Mouse (Mus musculus): ENCODE results near the gene Ralgapa1. TPM values are rescaled to one million over a fixed set of nuclear protein-coding genes. Genes with fewer than 3 reads are reported as not detected.
A peak's percentile ranks its signal among the peaks of the same experiment; 100 is the strongest.
"Not testable (repeated sequence)": the region's sequence is repeated elsewhere in the genome, so short reads cannot be mapped to it uniquely, and the experiment has no call there.

Gene Ralgapa1
- polyA plus RNA-seq, 3 experiments from 2014 or later, result 8.2 to 21.3 (median 15.5) TPM

- ATAC-seq, result no peak
These were observed 20.8 kb downstream of the Ralgapa1 start for GRCm38 (mm10) chr12:55800144-55800543.

GRCm38 (mm10) chr12:55798745-55799144 is 22.2 kb downstream of the Ralgapa1 start:
- no peak for ATAC-seq

- ATAC-seq, result no peak
These were observed 23.9 kb downstream of the Ralgapa1 start for GRCm38 (mm10) chr12:55797103-55797502.

- not testable (repeated sequence) for ATAC-seq
These were observed 26.5 kb downstream of the Ralgapa1 start for GRCm38 (mm10) chr12:55794485-55794884.

GRCm38 (mm10) chr12:55785252-55785651 is 35.7 kb downstream of the Ralgapa1 start:
- ATAC-seq, result no peak

- no peak for ATAC-seq
These were observed 38.3 kb downstream of the Ralgapa1 start for GRCm38 (mm10) chr12:55782662-55783061.

- no peak for ATAC-seq
These were observed 42.7 kb downstream of the Ralgapa1 start for GRCm38 (mm10) chr12:55778301-55778700.

GRCm38 (mm10) chr12:55777356-55777755 is 43.6 kb downstream of the Ralgapa1 start:
- ATAC-seq, result no peak

- ATAC-seq, result no peak
These were observed 46.7 kb downstream of the Ralgapa1 start for GRCm38 (mm10) chr12:55774316-55774715.

- peak; percentile 63 for ATAC-seq
These were observed 100.6 kb downstream of the Ralgapa1 start for GRCm38 (mm10) chr12:55720319-55720718.

- no peak for ATAC-seq
These were observed 115.1 kb downstream of the Ralgapa1 start for GRCm38 (mm10) chr12:55705881-55706280.

- ATAC-seq, result no peak
These were observed 154.3 kb downstream of the Ralgapa1 start for GRCm38 (mm10) chr12:55666699-55667098.

- not testable (repeated sequence) for ATAC-seq
These were observed 157.8 kb downstream of the Ralgapa1 start for GRCm38 (mm10) chr12:55663194-55663593.

- peak; percentile 58 for ATAC-seq
These were observed 172.9 kb downstream of the Ralgapa1 start for GRCm38 (mm10) chr12:55648011-55648525.

GRCm38 (mm10) chr12:55626711-55627110 is 194.3 kb downstream of the Ralgapa1 start:
- ATAC-seq, result no peak

GRCm38 (mm10) chr12:55623254-55623653 is 197.7 kb downstream of the Ralgapa1 start:
- ATAC-seq, result no peak

GRCm38 (mm10) chr12:55622615-55623245 is 198.2 kb downstream of the Ralgapa1 start:
- no peak for ATAC-seq

GRCm38 (mm10) chr12:55620321-55620720 is 200.6 kb downstream of the Ralgapa1 start:
- ATAC-seq, result no peak

GRCm38 (mm10) chr12:55610812-55611211 is 210.2 kb downstream of the Ralgapa1 start:
- no peak for ATAC-seq

- no peak for ATAC-seq
These were observed 213.1 kb downstream of the Ralgapa1 start for GRCm38 (mm10) chr12:55607902-55608301.

- no peak for ATAC-seq
These were observed 216.6 kb downstream of the Ralgapa1 start for GRCm38 (mm10) chr12:55604411-55604810.

- no peak for ATAC-seq
These were observed 220.4 kb downstream of the Ralgapa1 start for GRCm38 (mm10) chr12:55600503-55600994.

- ATAC-seq, result no peak
These were observed 221.1 kb downstream of the Ralgapa1 start for GRCm38 (mm10) chr12:55599639-55600502.

Data from inflammation-experienced regulatory T-cells, adult 6 months (primary cell).